Comparison of ENCODE assay signal across 12 mouse cellular contexts in the genomic region with DNA sequence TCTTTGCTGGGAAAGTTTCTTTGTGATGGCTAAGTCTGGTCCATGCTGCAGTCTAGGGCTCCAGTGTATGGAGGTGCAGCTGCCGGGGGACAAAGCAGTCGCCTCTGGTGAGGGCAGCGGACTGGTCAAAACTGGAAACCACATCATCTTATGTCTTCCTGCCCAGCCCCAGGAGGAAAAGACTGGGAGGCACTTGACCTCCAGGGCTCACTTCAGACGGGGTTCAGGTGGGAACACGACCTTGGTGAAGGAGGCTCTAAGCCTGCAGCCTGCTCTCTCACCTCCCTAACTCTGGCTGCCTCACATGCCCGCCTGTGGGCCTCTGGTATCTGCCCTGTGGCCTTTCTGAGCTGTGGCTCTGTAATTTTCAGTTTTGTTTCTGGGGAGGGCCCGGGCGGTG. TPM values are rescaled to one million over a fixed set of nuclear protein-coding genes. Genes with fewer than 3 reads are reported as not detected.
DNase-seq lines count a peak whose midpoint lies in the region; ATAC-seq and TF ChIP-seq lines count a peak whose summit lies in the region.
"Had no signal": no experiment of that assay in that cellular context is flagged by ENCODE, and none has a peak within 500 bp of the region (broad histone marks: within the 10 kb centered on the region; RNA-seq: fewer than 3 reads in every experiment).

No protein-coding gene starts in this region.

- TF ChIP-seq CTCF in ES-Bruce4 (IDR thresholded peaks at IDR 0.05; ENCODE audit: low read depth, low read length), result no peak

- peak; percentile 66; the same call in 1 of the 2 replicates for TF ChIP-seq EP300 in ES-Bruce4 (IDR thresholded peaks at IDR 0.05; ENCODE audit: insufficient read depth, low read depth, low read length)

- no peak for DNase-seq in kidney, adult 18-20 months
- DNase-seq in midbrain, embryonic 11.5 days (ENCODE audit: low spot score, missing footprints), result no peak
- no peak for DNase-seq in layer of hippocampus, adult 8-10 months (ENCODE audit: low spot score in 2 of 2)
- no peak for DNase-seq in urinary bladder, postnatal 25 days (ENCODE audit: low spot score)
- DNase-seq in yolk sac, embryonic 10.5 days (ENCODE audit: low spot score), result no peak
- DNase-seq: cerebellum, postnatal 14 days; kidney, postnatal 14 days; lung, adult 2 months; retina, postnatal 1 day had no signal

- H3K9me3 ChIP-seq in kidney, embryonic 16.5 days (ENCODE audit: low read length), result no peaks in the 10 kb centered on the region
- H3K9me3 ChIP-seq in ES-Bruce4 (replicated peaks; ENCODE audit: control insufficient read depth, insufficient read depth, low read length, poor library complexity, severe bottlenecking), result no peaks in the 10 kb centered on the region
- H3K9me3 ChIP-seq in forebrain, embryonic 13.5 days (replicated peaks), result no peaks in the 10 kb centered on the region
- H3K9me3 ChIP-seq in midbrain, embryonic 11.5 days (ENCODE audit: control insufficient read depth, low read length), result no peaks in the 10 kb centered on the region

- H3K36me3 ChIP-seq in kidney, embryonic 16.5 days (ENCODE audit: insufficient read depth, low read length), result no peaks in the 10 kb centered on the region
- no peaks in the 10 kb centered on the region for H3K36me3 ChIP-seq in ES-Bruce4 (ENCODE audit: control insufficient read depth, insufficient read depth, low read length, poor library complexity, severe bottlenecking)
- H3K36me3 ChIP-seq in forebrain, embryonic 13.5 days (ENCODE audit: poor library complexity, severe bottlenecking), result no peaks in the 10 kb centered on the region
- H3K36me3 ChIP-seq in midbrain, embryonic 11.5 days (ENCODE audit: control insufficient read depth, insufficient read depth, low read length), result no peaks in the 10 kb centered on the region

- peaks cover 76% of the 10 kb centered on the region for H3K4me1 ChIP-seq in kidney, embryonic 16.5 days (ENCODE audit: insufficient read depth, low read length)
- peaks cover 21% of the 10 kb centered on the region for H3K4me1 ChIP-seq in ES-Bruce4 (ENCODE audit: control insufficient read depth, insufficient read depth, low read length)
- peaks cover 80% of the 10 kb centered on the region for H3K4me1 ChIP-seq in forebrain, embryonic 13.5 days
- peaks cover 75% of the 10 kb centered on the region for H3K4me1 ChIP-seq in midbrain, embryonic 11.5 days (ENCODE audit: control insufficient read depth, insufficient read depth, low read length)

- TF ChIP-seq POLR2A in ES-Bruce4 (IDR thresholded peaks at IDR 0.05; ENCODE audit: insufficient read depth, low read length), result no peak

- no peak overlapping the region for H3K4me3 ChIP-seq in kidney, embryonic 16.5 days (ENCODE audit: low read length)
- H3K4me3 ChIP-seq in ES-Bruce4 (ENCODE audit: low read depth, low read length), result no peak overlapping the region
- H3K4me3 ChIP-seq in forebrain, embryonic 13.5 days, result no peak overlapping the region
- H3K4me3 ChIP-seq in midbrain, embryonic 11.5 days (ENCODE audit: low read depth, low read length), result no peak overlapping the region

- 0 out of 2 replicates have a peak overlapping the region, but pooled peaks have one; percentile 1 for H3K4me2 ChIP-seq in kidney, embryonic 16.5 days (replicated peaks; ENCODE audit: low read depth, low read length)
- peak overlapping the region; percentile 91 for H3K4me2 ChIP-seq in forebrain, embryonic 13.5 days
- H3K4me2 ChIP-seq in midbrain, embryonic 11.5 days, result peak overlapping the region; percentile 6; the same call in 1 of the 2 replicates

- ATAC-seq in kidney, embryonic 16.5 days (ENCODE audit: low FRiP score, low TSS enrichment), result no peak
- ATAC-seq in forebrain, embryonic 13.5 days, result no peak
- ATAC-seq in midbrain, embryonic 11.5 days (ENCODE audit: low FRiP score), result no peak

- 0 out of 2 replicates have a peak overlapping the region, but pooled peaks have one; percentile 22 for H3K9ac ChIP-seq in kidney, embryonic 16.5 days (replicated peaks; ENCODE audit: low read length)
- 0 out of 2 replicates have a peak overlapping the region, but pooled peaks have one; percentile 10 for H3K9ac ChIP-seq in ES-Bruce4 (ENCODE audit: low read depth, poor library complexity, severe bottlenecking)
- H3K9ac ChIP-seq in forebrain, embryonic 13.5 days, result peak overlapping the region; percentile 61
- H3K9ac ChIP-seq in midbrain, embryonic 11.5 days (ENCODE audit: low read length), result peak overlapping the region; percentile 46

- 35% methylated on average over 8 of the region's 8 CpGs for WGBS in kidney, embryonic 16.5 days
- WGBS in forebrain, embryonic 13.5 days, result 30% methylated on average over 8 of the region's 8 CpGs
- WGBS in midbrain, embryonic 11.5 days, result 27% methylated on average over 8 of the region's 8 CpGs

- H3K27me3 ChIP-seq in kidney, embryonic 16.5 days (ENCODE audit: insufficient read depth, low read length), result peaks cover 5% of the 10 kb centered on the region; the same call in 1 of the 2 replicates
- H3K27me3 ChIP-seq in ES-Bruce4 (ENCODE audit: control insufficient read depth, insufficient read depth, low read length, poor library complexity, severe bottlenecking), result no peaks in the 10 kb centered on the region
- no peaks in the 10 kb centered on the region for H3K27me3 ChIP-seq in forebrain, embryonic 13.5 days
- H3K27me3 ChIP-seq in midbrain, embryonic 11.5 days (ENCODE audit: control insufficient read depth, insufficient read depth, low read length), result peaks cover 15% of the 10 kb centered on the region; the same call in 1 of the 2 replicates

- H3K27ac ChIP-seq in kidney, embryonic 16.5 days (ENCODE audit: low read length), result peak overlapping the region; percentile 27; the same call in 1 of the 2 replicates
- 0 out of 2 replicates have a peak overlapping the region, but pooled peaks have one; percentile 96 for H3K27ac ChIP-seq in ES-Bruce4 (ENCODE audit: insufficient read depth, low read length)
- H3K27ac ChIP-seq in forebrain, embryonic 13.5 days, result peak overlapping the region; percentile 100
- peak overlapping the region; percentile 62 for H3K27ac ChIP-seq in midbrain, embryonic 11.5 days (ENCODE audit: low read depth, low read length)

RNA-seq across cellular contexts. Expression of a gene that starts 55.0 kb away (rescaled TPM):
- polyA plus RNA-seq in kidney, embryonic 16.5 days (2015; fragmentation: Nextera tagmentation; extraction: Ambion mirVana), result 114 and 117 TPM in 2 replicates
- 51.3 and 52.0 TPM in 2 replicates for polyA plus RNA-seq in ES-Bruce4 (2011; ENCODE audit: insufficient read depth, insufficient read length, low read depth, missing spikeins)
- polyA plus RNA-seq in forebrain, embryonic 13.5 days (2015; fragmentation: Nextera tagmentation; extraction: Ambion mirVana), result 66.9 and 79.8 TPM in 2 replicates
- 113 and 120 TPM in 2 replicates for polyA plus RNA-seq in midbrain, embryonic 11.5 days (2014; fragmentation: Nextera tagmentation; extraction: Ambion mirVana)
- total RNA-seq in layer of hippocampus, adult 8-10 months (2022), result 1 to 10 TPM; 2.4 to 4.8 (median 2.8) TPM

Comparison
In these comparisons a context has a peak if more than half of its experiments do, and no peak if none do; other contexts are left out.
1. H3K27ac ChIP-seq: peak in every context shown above with its lines; median percentile 100 in forebrain, embryonic 13.5 days; 96 in ES-Bruce4; 62 in midbrain, embryonic 11.5 days; 27 in kidney, embryonic 16.5 days.
2. H3K4me2 ChIP-seq: peak in every context shown above with its lines; median percentile 91 in forebrain, embryonic 13.5 days; 6 in midbrain, embryonic 11.5 days; 1 in kidney, embryonic 16.5 days.
3. H3K9ac ChIP-seq: peak in every context shown above with its lines; median percentile 61 in forebrain, embryonic 13.5 days; 46 in midbrain, embryonic 11.5 days; 22 in kidney, embryonic 16.5 days; 10 in ES-Bruce4.